Mouse (Mus musculus) spleen, postnatal 10 days (tissue): Measurements from ENCODE around the gene Tle2.

ENCODE experiments used
- DNase-seq, 2 experiments: peaks; one replicate each; pipeline ENCODE4 v3.0.0; 2021 to 2022; ENCODE audit warnings: low spot score in 2 of 2

The Tle2 gene

DNA sequence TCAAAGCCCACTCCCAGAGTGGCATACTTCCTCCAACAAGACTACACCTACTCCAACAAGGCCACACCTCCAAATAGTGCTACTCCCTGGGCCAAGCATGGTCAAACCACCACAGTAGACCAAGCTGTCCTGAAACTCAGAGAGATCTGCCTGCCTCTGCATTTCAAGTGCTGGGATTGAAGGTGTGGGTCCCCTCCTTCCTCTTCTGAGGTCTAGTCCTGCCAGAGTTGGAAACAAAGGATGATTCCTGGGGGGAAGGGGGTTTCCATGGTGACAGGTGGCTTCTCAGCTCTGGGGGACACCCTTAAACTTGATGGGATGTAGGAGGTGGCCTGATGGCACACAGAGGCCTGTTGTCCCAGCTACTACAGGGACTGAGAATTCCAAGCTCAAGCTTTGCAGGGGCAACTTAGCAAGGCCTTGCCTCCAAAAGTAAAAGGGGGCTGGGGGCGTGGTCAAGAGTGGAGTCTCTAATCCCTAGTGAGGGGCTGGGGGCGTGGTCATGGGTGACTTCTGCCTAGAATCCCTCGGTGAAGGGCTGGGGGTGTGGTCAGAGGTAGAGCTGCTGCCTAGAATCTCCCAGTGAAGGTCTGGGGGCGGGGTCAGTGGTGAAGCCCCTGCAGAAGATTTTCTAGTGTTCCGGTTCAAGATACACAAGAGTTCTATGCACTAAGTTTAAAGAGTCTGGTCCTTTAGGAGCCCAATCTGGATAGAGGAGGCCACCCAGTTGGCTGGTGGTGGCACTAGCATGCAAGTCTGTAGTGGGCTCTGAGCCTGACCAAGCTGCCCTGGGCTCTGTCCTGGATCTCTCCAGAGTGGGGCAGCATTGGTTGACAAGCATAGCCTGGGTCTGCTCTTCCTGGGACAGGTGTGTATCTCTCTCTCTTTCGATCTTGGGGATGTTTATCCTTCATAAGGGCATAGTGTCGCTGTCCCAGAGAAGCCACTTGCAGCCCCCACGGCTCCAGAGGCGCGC lies at the start of gene Tle2:
Tle2 (plus strand) TSS at position 481 of the 976 bp plus-strand sequence.
- DNase-seq: peak in 1 of 2 experiments; percentile 40

GRCm38 (mm10) chr10:81525017-81525694 lies 49.2 kb upstream of the Tle2 start:
- no peak for DNase-seq

GRCm38 (mm10) chr10:81526779-81527178 lies 47.6 kb upstream of the Tle2 start:
- peak; percentile 93 for DNase-seq

- no peak for DNase-seq
Observed at GRCm38 (mm10) chr10:81534826-81535225, 39.5 kb upstream of the Tle2 start.

DNA sequence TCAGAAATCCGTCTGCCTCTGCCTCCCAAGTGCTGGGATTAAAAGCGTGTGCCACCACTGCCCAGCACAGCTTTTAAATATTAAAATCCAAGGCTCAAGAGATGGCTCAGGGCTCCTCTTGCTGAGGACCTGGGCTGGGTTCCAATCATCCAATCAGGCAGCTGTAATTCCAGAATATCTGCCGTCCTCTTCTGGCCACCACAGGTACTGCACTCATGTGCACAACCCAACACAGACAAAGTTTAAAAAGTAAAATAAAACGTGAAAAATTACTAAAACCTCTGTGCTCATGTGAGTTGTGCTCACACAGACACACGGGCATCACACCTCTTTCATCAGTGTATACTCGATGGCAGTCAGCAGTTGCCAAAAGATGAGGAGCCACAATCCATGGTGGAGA lies 37.6 kb upstream of the Tle2 start:
- peak in 1 of 2 experiments; percentile 65 for DNase-seq

- DNase-seq: no peak
Observed at GRCm38 (mm10) chr10:81537429-81537828, 36.9 kb upstream of the Tle2 start.

- DNase-seq: peak in 1 of 2 experiments; percentile 34
Observed at GRCm38 (mm10) chr10:81538321-81539048, 35.9 kb upstream of the Tle2 start.

- DNase-seq: no peak
Observed at GRCm38 (mm10) chr10:81541363-81541762, 33.0 kb upstream of the Tle2 start.

DNA sequence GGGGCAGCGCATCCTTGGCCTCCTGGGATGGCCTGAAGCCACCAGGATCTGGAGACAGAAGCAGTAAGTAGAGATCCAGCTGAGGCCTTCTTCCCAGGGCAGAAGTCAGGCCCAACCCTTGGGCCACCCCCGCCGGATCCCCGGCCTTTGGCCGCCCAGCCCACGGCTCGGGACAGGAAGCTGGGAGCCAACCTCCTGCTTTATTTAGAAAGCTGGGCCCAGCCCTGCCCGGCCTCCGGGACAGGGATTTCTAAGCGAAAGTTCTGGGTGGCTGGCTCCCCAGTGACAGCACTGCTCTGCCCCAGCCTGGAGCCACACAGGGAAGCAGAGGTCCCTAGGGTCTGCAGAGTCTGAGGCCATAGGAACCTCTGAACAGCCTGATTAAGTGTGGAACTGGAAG lies 32.6 kb upstream of the Tle2 start:
- no peak for DNase-seq

GRCm38 (mm10) chr10:81542727-81543460 lies 31.5 kb upstream of the Tle2 start:
- no peak for DNase-seq

DNA sequence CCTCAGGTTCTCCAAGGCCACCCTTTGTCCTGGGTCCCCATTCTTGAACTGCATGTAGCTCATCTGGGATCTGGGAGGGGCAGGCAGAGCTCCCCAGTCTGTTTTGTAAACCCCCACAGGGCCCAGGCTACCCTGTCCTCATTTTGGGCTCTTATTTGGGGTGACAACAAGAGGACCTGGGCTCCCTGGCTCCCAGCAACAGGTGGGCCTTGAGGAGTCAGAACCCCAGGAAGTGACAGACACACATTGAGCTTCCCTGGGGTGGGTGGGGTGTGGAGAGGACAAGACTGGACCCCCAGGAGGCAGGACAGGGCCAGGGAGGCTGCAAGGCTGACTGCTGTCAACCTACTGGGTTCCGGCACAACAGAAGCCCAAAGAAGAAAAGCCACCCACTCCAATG lies 30.7 kb upstream of the Tle2 start:
- DNase-seq: no peak

DNA sequence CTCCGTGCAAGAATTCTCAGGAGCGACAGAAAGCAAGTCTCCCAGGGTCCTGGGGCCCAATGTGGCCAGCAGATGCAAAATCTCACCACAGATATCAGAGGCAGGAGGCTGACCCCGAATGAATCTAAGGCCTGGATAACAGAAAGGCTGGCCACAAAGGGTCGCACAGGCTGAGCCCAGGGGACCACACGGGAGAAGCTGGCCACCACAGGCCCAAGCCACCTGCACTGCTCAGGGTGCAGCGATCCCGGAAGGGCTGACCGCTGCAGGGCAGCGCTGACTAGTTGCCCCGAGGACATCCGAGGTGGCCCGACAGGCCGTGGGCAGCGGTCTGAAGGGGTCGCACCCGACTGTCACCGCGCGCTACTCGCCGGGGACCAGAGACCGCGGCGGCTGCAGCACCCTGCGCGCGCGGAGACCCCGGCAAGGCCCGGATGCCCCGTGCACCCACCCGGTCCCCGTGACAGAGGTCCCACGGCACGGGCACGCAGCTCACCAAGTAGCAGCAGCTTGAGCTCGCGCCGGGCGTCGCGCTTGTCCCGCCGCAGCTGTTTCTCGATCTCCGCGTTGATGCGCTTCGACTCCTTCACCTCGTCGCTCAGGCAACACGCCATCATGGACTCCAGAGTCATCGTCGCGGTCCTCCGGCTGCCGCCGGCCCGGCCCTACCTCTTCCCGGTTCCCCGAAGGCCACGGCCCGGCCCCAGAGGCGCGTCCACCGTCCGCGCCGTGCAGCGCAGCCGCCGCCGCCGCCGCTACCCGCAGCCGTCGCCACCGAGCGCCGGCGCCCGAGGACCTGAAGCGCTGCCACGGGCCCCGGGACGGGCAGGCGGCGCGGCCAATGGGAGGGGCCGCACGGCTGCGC lies 29.8 kb upstream of the Tle2 start:
- DNase-seq: peak in 1 of 2 experiments; percentile 42

GRCm38 (mm10) chr10:81545161-81545747 lies 29.1 kb upstream of the Tle2 start, which contains the start of gene Gna11:
Gene Gna11 (minus strand): TSS chr10:81545190.
- peak; percentile 99 to 100 for DNase-seq

- no peak for DNase-seq
Observed at GRCm38 (mm10) chr10:81546332-81546731, 28.0 kb upstream of the Tle2 start.

- DNase-seq: no peak
Observed at GRCm38 (mm10) chr10:81546788-81547571, 27.4 kb upstream of the Tle2 start.

DNA sequence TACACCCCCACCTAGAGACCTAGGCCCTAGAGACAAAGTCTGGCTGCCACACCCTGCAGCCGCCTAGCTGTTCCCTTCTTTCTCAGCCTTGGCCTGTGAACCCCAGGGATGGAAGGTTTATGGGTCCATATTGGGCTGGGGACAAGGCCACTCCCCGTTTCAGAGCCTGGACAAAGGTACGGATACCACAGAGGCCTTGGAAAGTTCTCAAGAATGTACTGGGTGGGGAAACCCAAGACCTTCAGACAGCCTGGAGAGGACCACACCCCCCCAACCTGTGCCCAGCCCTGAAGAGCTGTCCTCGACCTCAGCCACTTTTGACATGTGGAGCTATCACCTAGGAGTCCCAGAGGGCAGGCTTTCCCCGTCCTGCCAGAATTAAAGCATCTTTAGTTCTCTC lies 25.4 kb upstream of the Tle2 start:
- DNase-seq: no peak

DNA sequence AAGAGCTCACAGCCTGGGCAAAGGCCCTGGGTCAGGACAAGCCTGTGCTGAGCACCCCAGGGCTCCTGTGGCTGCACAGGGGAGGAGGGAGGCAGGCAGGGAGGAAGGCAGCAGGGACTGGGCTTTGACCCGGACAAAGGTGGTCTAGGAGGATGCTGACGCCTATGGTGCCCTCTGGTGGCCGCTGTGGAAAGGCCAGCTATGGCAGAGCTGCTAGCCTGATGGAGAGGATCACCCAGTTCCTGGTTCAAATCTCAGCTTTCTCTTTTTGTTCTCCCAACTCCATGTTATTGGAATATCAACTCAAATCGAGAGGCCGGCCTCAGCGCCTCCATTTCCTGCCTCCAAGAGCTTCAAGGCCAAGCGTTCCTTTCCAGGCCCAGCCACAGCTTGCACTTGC lies 24.1 kb upstream of the Tle2 start:
- peak; percentile 73 to 88 for DNase-seq

GRCm38 (mm10) chr10:81551597-81552102 lies 22.7 kb upstream of the Tle2 start:
- peak; percentile 68 to 86 for DNase-seq

DNA sequence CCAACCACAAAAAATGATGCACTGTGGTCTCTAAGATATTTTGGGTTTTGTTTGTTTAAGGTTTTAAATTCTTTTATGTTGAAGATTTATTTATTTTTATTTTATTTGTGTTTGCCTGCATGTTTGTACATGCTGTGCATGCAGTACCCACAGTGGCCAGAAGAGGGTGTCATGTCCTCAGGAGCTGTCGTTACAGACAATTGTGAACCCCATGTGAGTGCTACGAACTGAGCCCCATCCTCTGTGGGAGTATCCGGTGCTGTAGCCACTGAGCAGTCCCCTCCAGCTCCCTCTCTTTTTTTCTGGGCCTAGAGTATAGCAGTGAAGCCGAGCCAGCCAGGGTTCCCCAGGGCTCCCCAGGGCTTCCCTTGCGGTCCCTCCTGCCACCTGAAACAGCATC lies 21.1 kb upstream of the Tle2 start:
- peak in 1 of 2 experiments; percentile 75 for DNase-seq
